Mouse (Mus musculus) kidney, postnatal 0 days (tissue): ENCODE results near the gene Sik3. TPM values are rescaled to one million over a fixed set of nuclear protein-coding genes. Genes with fewer than 3 reads are reported as not detected.

Experiments
- ATAC-seq: fragments of 200-750 bp; cut with Nextera tagmentation; replicated peaks from 2 replicates; pipeline ENCODE4 v1.8.0; 2017; ENCODE audit warnings: low read depth, moderate number of reproducible peaks, moderate TSS enrichment, moderate library complexity; ENCODE audit not compliant: low FRiP score
- DNase-seq: peaks from one replicate; pipeline ENCODE4 v3.0.0-alpha.2; 2016; ENCODE audit warnings: low spot score
- H3K27ac ChIP-seq: fragments of 300-500 bp; sonication (generic); 2 replicates; pipeline ENCODE4 v1.5.1; 2014; ENCODE audit warnings: mild to moderate bottlenecking
- H3K27me3 ChIP-seq: fragments of 300-500 bp; sonication (generic); 2 replicates; pipeline ENCODE4 v1.6.1; 2014; ENCODE audit warnings: low read length, mixed read lengths; ENCODE audit not compliant: insufficient read depth
- H3K36me3 ChIP-seq: fragments of 300-500 bp; sonication (generic); 2 replicates; pipeline ENCODE4 v1.6.1; 2014; ENCODE audit warnings: low read length, mixed read lengths; ENCODE audit not compliant: insufficient read depth
- H3K4me1 ChIP-seq: fragments of 300-500 bp; sonication (generic); replicated peaks from 2 replicates; pipeline ENCODE4 v1.6.1; 2014; ENCODE audit warnings: antibody characterized with exemption, low read length, mixed read lengths; ENCODE audit not compliant: insufficient read depth
- H3K4me2 ChIP-seq: fragments of 300-500 bp; sonication (generic); 2 replicates; pipeline ENCODE4 v1.6.1; 2014; ENCODE audit warnings: mild to moderate bottlenecking, low read length, moderate library complexity, mixed read lengths
- H3K4me3 ChIP-seq: fragments of 300-500 bp; sonication (generic); replicated peaks from 2 replicates; pipeline ENCODE4 v1.5.1; 2014; ENCODE audit warnings: low read depth, low read length
- H3K9ac ChIP-seq: fragments of 300-500 bp; sonication (generic); 2 replicates; pipeline ENCODE4 v1.6.1; 2014; ENCODE audit warnings: low read depth, low read length
- H3K9me3 ChIP-seq: fragments of 300-500 bp; sonication (generic); replicated peaks from 2 replicates; pipeline ENCODE4 v1.6.1; 2016; ENCODE audit warnings: low read length, inconsistent platforms, mixed read lengths
- CTCF ChIP-seq: IDR thresholded peaks from 2 replicates; pipeline ENCODE4 v1.5.1; 2016; ENCODE audit warnings: antibody characterized with exemption, low read depth, mild to moderate bottlenecking, moderate library complexity
- WGBS: fragments of 180-500 bp; shearing (Covaris S2); extraction: QIAGEN DNeasy Blood & Tissue Kit; methylation state at CpG from one replicate; pipeline ENCODE4 v1.1.7; 2014; 5-methylcytosine and 5-hydroxymethylcytosine counted together
- polyA plus RNA-seq: library from polyadenylated mRNA; unstranded; fragments of >200 nt; fragmentation: Nextera tagmentation; extraction: Ambion mirVana; gene quantifications from 2 replicates; pipeline ENCODE4 v1.2.1, GENCODE M21; 2015

The Sik3 gene
- polyA plus RNA-seq, 1 experiment from 2014 or later = 12.5 TPM

DNA sequence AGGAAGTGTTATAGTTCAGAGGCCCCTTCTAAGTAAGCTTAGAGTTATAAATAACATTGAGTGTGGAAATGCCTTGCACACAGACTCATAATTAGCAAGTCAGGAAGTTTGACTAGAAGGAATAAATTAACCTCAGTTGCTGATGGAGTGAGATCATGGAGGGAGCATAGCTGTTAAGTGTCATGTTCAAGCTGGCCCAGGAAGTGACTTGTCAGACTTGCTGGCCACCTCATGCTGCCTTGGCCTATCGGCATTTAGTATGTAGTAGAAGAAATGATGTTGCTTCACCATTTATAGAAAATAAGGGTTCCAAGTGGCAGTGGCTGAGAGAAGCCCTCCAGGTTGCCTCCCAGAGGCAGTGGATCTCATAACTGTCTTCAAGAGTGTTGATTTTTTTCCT, 20.4 kb downstream of the Sik3 start:
- no peaks in the 10 kb centered on the region for H3K9me3 ChIP-seq
- H3K27ac ChIP-seq = 0 out of 2 replicates have a peak overlapping the region, but pooled peaks have one; percentile 25
- peak; percentile 37 for DNase-seq
- 53% methylated on average over 1 of the region's 1 CpGs for WGBS
- no peak overlapping the region for H3K9ac ChIP-seq
- ATAC-seq = no peak
- no peaks in the 10 kb centered on the region for H3K27me3 ChIP-seq
- H3K4me1 ChIP-seq = peaks cover 24% of the 10 kb centered on the region
- no peak overlapping the region for H3K4me3 ChIP-seq
- no peak for TF ChIP-seq CTCF
- no peak overlapping the region for H3K4me2 ChIP-seq
- H3K36me3 ChIP-seq = no peaks in the 10 kb centered on the region

GRCm38 (mm10) chr9:46033862-46034261, 21.2 kb downstream of the Sik3 start:
- H3K27me3 ChIP-seq = no peaks in the 10 kb centered on the region
- H3K4me2 ChIP-seq = no peak overlapping the region
- DNase-seq = no peak
- no peak overlapping the region for H3K27ac ChIP-seq
- no peak for ATAC-seq
- 70% methylated on average over 3 of the region's 3 CpGs for WGBS
- no peak overlapping the region for H3K4me3 ChIP-seq
- no peak overlapping the region for H3K9ac ChIP-seq
- peaks cover 24% of the 10 kb centered on the region for H3K4me1 ChIP-seq
- no peaks in the 10 kb centered on the region for H3K9me3 ChIP-seq
- no peaks in the 10 kb centered on the region for H3K36me3 ChIP-seq
- TF ChIP-seq CTCF = no peak

DNA sequence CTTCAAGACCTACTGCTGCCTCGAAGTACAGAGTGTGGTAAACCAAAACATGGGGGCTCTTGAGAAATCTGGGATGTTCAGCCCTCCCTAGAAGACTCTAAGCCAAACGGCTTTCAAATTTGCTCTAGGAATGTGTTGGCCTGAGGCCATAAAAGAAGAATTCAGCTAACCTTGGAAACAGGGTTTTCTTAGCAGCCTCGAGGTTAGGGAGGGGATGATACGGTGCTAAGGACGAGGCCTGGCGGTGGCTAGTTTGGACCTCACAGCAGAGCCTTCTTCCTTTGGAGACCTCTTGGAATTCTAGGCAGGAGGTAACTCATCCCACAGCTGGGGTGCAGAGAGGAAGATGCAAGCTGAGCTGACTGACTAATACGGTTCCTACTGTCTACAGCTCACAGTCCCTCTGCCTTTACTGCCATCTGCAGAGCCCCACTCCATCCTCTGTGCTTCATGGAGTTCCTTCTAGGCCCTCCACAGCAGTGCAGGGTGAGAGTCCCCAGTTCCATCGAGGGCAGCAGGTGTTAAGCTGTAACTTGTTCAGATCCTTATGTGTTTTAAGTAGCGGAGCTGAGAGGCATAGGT, 22.8 kb downstream of the Sik3 start:
- Histone ChIP-seq H3K4me2 (no peak overlapping the region), H3K36me3 (no peaks in the 10 kb centered on the region), H3K9me3 (no peaks in the 10 kb centered on the region), H3K27me3 (no peaks in the 10 kb centered on the region), H3K9ac (no peak overlapping the region), H3K4me1 (peaks cover 24% of the 10 kb centered on the region), H3K4me3 (no peak overlapping the region), H3K27ac (no peak overlapping the region)
- 40% methylated on average over 9 of the region's 9 CpGs for WGBS
- no peak for TF ChIP-seq CTCF
- DNase-seq (peak; percentile 42), ATAC-seq (no peak)

- no peak overlapping the region for H3K4me3 ChIP-seq
- no peaks in the 10 kb centered on the region for H3K9me3 ChIP-seq
- H3K4me2 ChIP-seq = no peak overlapping the region
- no peaks in the 10 kb centered on the region for H3K36me3 ChIP-seq
- no peak for ATAC-seq
- H3K27ac ChIP-seq = no peak overlapping the region
- peaks cover 17% of the 10 kb centered on the region for H3K4me1 ChIP-seq
- TF ChIP-seq CTCF = no peak
- 98% methylated on average over 8 of the region's 8 CpGs for WGBS
- no peak for DNase-seq
- H3K27me3 ChIP-seq = no peaks in the 10 kb centered on the region
- H3K9ac ChIP-seq = no peak overlapping the region
These were observed 24.3 kb downstream of the Sik3 start for GRCm38 (mm10) chr9:46036881-46037280.

DNA sequence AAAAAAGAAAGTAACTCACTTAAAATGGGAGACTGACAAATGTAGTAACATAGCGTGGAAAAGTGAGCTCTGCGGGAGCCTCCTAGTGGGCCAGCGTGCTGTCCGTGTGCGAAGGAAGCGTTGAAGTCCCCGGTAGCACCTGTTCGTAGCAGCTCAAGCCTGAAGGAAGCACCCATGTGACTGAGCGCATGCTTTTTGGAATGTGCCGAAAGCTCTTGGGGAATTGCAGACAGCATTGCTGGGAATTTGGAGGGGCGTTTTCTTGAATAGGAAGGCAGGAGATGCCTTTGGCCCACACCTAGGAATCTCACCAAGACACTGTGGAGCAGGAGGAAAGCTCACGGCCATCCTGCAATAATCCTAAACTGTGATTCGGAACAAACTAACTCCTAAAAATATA, 26.2 kb downstream of the Sik3 start:
- Histone ChIP-seq H3K36me3 (no peaks in the 10 kb centered on the region), H3K4me3 (no peak overlapping the region), H3K9me3 (no peaks in the 10 kb centered on the region), H3K4me2 (no peak overlapping the region), H3K27ac (no peak overlapping the region), H3K4me1 (0 out of 2 replicates have a peak, but pooled peaks cover 8% of the 10 kb centered on the region), H3K9ac (no peak overlapping the region), H3K27me3 (no peaks in the 10 kb centered on the region)
- TF ChIP-seq CTCF = no peak
- WGBS = 91% methylated on average over 13 of the region's 13 CpGs
- ATAC-seq (no peak), DNase-seq (no peak)

GRCm38 (mm10) chr9:46041186-46041585, 28.6 kb downstream of the Sik3 start:
- Histone ChIP-seq H3K9ac (no peak overlapping the region), H3K4me2 (no peak overlapping the region), H3K9me3 (no peaks in the 10 kb centered on the region), H3K27me3 (no peaks in the 10 kb centered on the region), H3K36me3 (no peaks in the 10 kb centered on the region), H3K4me3 (no peak overlapping the region), H3K4me1 (no peaks in the 10 kb centered on the region), H3K27ac (no peak overlapping the region)
- TF ChIP-seq CTCF = no peak
- ATAC-seq = no peak
- 66% methylated on average over 2 of the region's 2 CpGs for WGBS
- no peak for DNase-seq

GRCm38 (mm10) chr9:46042387-46042786, 29.8 kb downstream of the Sik3 start:
- Histone ChIP-seq H3K4me3 (no peak overlapping the region), H3K27ac (no peak overlapping the region), H3K9me3 (no peaks in the 10 kb centered on the region), H3K4me1 (0 out of 2 replicates have a peak, but pooled peaks cover 4% of the 10 kb centered on the region), H3K36me3 (no peaks in the 10 kb centered on the region), H3K9ac (no peak overlapping the region), H3K27me3 (no peaks in the 10 kb centered on the region), H3K4me2 (no peak overlapping the region)
- DNase-seq = no peak
- no peak for TF ChIP-seq CTCF
- WGBS = 82% methylated on average over 3 of the region's 3 CpGs
- no peak for ATAC-seq
